Mouse (Mus musculus) WW6 (cell line): ENCODE measurements around the gene Fndc3b.

Experiments used
- DNase-seq: peaks from one replicate; pipeline ENCODE4 v3.0.0-alpha.2; 2013; ENCODE audit warnings: low read depth, low spot score

The Fndc3b gene

GRCm38 (mm10) chr3:27709096-27709905 is 1.8 kb downstream of the Fndc3b start:
- no peak for DNase-seq

GRCm38 (mm10) chr3:27708581-27708980 is 2.5 kb downstream of the Fndc3b start:
- DNase-seq = no peak

- DNase-seq = no peak
Measured at GRCm38 (mm10) chr3:27705761-27706160, 5.3 kb downstream of the Fndc3b start.

DNA sequence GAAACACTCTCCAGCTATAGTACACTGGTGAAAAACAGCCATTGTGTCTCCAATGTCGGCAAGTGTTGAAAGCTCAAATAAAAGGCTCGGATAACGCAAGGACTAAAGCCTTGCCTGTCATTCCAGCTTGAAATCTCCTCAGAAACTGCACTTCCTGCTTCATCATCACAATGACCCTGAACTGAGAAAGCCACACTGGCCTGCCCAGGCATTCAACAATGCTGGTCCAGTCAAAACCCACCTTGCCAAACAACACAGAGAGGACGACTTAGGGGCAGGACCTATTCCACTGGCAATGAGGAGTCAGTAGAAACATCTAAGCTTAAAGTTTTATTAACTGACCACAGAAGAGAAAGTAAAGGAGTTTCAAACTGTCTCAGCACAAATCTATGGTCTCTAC is 6.1 kb downstream of the Fndc3b start:
- no peak for DNase-seq

DNA sequence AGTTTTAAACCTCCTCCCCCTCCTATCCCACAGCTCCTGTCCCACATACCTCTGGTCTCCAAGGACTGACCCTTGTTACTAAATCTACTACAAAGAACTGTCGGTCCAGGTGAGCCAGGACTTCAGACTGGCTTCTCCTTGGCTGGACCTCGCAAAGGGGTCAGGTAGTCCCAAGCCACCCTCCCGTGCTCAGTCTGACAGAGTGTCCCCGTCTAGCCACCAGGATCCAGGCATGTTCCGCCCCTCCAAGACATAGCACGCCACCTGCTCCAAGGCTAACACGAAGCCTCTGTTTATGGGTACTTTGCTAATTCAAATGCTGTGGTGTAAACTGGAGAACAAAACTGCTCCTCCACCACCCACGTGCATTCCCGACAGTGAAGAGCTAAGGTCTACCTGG is 6.5 kb downstream of the Fndc3b start:
- DNase-seq = no peak

GRCm38 (mm10) chr3:27703531-27703930 is 7.6 kb downstream of the Fndc3b start:
- DNase-seq = peak; percentile 47

DNA sequence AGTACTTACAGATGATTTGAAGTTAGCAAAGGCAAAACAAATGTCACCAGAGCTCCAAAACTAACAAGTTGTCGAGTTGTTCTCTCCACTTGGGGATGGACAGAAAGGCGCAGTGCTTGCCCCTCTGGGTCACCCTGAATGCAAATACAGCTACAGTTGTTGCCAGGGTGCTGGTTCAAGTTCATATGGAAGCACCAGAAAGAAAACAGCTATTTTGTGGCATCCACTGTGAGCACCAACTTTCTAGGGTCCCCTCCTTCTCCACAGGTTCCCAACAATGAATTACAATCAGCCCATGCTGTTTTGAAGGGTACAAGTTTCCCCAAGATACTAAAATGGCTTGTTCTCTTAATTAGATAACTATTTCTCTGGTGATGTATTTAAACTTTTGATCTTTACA is 8.0 kb downstream of the Fndc3b start:
- DNase-seq = no peak

DNA sequence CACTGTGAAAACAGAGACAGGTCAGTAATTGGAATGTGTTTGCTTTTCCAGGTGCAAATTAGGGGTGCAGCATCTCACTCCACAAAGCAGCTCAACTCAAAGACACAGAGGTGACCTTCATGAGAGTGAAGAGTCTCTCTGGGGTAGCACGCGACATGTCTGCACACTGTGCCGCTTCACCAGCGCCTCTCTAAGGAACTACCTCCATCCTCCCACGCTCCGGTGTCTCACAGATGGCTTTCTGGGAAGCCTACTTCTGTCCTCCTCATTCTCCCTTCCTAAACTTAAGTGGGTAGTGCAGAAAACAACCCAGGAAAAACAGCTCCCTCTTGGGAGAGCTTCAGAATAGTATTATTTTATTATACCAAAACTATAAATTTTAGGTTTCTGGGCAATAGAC is 12.4 kb downstream of the Fndc3b start:
- no peak for DNase-seq

- no peak for DNase-seq
Measured at GRCm38 (mm10) chr3:27696449-27696797, 14.7 kb downstream of the Fndc3b start.

DNA sequence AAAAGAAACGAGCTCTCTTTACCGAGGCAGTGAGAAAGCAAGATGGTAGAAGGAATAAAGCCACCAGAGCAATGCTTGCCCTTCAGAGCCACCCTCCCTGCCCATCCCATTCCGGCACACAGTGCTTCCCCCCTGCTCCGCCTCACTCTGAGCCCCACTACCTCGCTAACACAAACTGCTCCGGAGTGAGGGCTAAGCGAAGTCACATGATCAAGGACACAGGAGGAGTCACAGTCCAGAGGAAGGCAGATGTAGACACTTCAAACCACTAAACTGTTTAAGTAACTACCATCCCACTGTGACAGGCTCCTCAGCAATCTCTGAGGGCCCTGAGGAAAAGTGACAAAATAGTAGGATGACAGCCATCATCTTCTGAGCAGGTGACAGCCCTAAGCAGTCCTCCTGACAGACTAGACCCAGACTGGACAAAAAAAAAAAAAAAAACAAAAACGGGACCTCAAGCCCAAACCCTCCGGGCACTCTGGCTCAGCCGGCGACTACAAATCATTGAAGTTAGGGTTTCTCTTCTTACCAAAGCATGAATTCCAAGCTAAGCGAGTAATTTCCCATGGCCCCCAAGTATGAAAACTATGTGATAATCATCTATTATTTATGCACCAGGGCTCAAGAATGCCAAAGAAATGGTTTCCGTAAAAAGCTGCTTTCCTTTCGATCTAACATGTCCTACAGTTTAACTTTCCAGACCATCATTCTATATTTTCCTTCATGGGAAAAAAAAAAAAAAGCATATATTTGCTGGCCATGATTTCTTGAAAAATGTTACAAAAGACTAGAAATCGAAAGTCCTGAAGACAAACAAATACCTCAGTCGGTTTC is 15.3 kb downstream of the Fndc3b start:
- DNase-seq = no peak

DNA sequence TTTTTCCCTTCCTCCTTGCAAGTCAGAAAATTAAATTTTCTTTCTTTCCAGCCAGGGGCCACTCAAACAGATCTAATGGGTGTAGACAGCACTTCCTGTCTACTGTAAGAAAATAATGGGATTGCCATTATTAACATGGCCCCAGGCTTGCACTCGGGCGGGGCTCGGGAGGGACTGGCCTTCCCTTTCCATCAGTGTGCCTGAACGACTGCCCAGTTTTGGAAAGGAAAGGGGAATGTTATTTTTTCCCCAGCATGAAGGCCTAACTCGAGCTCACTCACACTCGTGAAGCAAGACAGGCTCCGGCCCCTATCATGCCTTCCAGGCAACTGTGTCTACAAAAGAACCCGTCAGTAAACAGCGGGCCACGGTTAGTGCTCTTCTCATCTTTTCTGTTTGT is 16.5 kb downstream of the Fndc3b start:
- no peak for DNase-seq

DNA sequence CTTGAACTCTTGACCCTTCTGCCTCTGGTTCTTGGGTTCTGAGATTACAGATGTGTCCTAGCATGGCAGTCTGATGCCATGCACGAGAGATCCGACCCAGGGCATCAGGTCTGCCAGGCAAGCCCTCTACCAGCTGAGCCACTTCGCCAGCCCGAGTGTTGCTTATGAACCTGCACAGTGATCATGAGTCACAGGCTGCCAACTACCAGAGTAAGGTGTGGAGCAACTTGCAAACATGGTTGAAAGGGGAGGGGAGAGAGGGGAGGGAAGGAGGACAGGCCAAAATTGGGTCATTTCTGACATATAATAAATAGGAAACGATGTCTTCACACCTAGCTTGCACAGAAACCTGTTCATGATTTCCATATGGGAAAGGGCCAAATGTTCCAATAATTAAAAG is 17.0 kb downstream of the Fndc3b start:
- no peak for DNase-seq

- DNase-seq = no peak
Measured at GRCm38 (mm10) chr3:27691486-27692160, 19.5 kb downstream of the Fndc3b start.

DNA sequence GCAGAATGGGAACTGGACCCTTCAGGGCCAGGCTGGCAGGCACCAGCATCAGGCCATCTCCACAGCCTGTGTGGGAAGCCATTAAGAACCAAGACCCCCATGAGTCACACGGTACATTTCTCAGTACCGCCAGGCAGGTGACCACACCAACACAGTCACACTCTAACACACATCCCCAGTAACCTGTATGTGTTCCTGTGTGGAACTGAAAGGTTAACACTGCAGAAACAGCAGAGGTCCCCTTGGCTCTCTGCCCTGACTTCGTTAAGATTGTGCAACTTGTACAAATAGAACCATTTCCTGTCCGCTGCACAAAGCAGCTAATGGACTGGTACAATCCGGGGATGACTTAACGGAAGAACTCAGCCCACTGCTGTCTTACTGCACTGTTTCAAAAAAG is 21.1 kb downstream of the Fndc3b start:
- DNase-seq = no peak

DNA sequence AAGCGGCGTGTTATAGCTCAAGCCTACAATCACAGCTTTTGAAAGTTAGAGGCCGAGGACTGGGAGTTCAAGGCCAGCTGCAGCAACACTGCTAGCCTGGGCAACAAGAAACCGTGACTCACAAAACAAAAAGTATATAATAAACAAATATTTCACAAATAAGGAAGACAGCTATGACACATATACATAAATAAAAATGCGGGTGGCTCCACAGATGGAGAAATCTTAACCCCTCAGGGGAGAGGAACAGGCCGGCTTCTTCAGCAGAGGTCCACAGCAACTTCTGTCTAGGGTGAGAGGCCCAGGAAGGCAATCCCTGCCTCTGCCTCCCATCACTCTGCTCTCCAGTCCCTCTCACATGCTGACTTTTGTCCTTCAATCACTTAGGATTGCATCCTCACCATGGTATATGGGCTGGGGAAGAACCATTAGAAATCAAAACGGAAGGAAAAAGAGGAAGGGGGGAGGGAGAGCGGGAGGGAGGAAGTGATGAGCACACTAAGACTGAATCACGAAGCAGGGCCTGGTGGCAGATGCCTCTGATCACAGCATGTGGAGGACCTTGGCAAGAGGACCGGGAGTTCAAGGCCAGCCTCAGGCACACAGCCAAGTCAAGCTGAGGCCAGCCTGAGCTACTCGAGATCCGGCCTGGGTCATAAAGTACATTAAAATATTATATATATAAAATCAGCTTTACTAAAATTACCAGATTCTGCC is 21.8 kb downstream of the Fndc3b start:
- no peak for DNase-seq

DNA sequence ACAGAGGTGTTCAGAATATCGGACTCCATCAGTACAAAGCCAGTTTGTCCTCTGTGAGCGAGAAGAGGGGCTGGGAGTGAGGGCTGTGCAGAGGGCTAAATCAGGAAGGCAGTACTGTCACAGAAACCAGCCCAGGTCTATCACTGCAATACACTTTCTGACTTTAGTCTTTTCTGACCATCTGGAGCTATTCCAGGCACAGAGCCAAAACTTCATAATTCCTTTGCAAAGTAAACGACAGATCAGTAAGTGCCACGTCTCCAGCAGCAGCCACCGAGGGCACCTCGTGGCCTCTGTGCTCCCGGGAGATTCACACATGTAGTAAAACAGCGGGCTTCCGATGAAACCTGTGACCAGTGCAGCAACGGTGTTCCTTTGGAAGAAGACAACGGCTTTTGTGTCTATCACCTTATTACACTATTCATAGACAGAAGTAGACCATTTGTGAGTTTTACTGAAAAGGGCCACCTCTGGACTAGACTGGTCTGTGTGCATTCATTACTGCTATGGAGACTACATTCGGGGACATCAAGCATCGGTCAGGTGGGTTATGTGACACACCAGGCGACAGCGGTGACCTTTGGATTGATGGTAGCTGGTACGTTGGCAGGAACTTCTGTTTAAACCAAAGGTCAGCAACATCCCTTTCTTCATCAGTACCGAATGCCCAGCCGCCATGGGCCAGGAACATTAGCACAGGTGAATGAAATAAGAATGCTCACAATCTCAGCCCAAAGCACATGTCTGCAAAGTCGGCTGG is 24.2 kb downstream of the Fndc3b start:
- no peak for DNase-seq

DNA sequence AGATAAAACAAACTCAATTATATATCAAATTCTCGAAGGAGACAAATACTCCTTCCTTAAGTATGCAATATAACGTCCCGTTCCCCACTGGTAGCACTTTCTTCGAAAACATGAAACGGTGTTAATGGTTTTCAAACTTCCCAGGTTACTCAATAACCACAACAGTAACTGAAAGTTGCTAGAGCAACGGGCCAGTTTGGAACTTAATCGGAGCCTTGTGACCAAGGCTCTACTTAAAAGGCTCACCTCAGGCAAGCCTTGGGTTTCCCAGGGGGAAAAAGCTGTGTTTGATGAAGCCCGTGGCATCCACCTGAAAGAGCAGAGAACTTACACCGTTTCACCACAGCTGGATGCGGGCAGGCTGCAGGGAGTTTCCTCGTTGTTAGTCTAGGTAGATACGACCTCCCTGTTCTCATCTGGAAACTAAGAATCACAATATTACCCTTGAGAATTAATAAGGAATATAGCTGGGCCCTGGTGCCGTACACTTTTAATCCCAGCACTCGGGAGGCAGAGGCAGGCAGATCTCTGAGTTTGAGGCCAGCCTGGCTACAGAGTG is 25.4 kb downstream of the Fndc3b start:
- no peak for DNase-seq

- no peak for DNase-seq
Measured at GRCm38 (mm10) chr3:27685134-27685533, 26.0 kb downstream of the Fndc3b start.

DNA sequence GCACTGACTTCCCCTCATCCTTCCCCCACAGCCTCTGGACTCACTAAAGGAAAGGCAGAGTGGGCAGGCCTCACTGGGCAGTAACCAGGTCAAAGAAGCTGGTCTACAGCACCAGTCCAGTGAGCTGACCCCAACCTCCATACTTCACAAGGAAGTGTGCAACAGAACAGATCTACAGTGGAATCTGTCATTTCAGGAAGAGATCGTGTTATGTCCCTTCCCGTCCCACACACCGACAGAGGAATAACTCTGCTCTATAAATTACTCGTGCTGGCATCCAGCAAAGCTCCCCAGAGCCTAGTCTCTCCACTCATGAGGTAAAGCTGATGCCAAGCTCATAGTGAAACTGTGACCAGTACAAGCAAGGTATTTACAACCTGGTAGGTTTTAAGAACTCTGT is 27.7 kb downstream of the Fndc3b start:
- DNase-seq = no peak

DNA sequence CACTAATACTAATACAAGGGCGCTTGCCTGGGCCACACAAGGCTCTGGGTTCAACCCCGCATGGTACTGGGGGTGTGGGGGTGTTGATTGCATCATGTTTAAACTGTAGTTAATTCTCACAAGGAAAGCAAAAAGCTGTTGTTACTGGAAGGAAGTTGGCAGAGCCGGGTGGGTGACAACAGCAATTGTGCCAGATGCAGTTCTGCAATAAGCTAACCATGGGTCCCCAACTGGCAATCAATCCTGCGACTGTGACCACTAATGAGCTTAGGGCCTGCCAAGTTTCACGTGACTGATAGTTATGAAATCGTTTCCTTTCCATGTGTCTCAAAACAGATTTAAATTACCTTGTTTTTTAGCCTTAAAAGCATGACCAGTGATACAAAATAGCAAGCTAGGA is 33.5 kb downstream of the Fndc3b start:
- no peak for DNase-seq

GRCm38 (mm10) chr3:27673660-27674059 is 37.4 kb downstream of the Fndc3b start:
- DNase-seq = no peak
